Mouse (Mus musculus) monocyte, adult 2 months (primary cell): ENCODE data around the gene Zfp593.

Source experiments
- DNase-seq, 2 experiments: peaks; one replicate each; pipeline ENCODE4 v3.0.0; 2022; ENCODE audit warnings: low spot score in 2 of 2, low read depth in 1 of 2

The Zfp593 gene

DNA sequence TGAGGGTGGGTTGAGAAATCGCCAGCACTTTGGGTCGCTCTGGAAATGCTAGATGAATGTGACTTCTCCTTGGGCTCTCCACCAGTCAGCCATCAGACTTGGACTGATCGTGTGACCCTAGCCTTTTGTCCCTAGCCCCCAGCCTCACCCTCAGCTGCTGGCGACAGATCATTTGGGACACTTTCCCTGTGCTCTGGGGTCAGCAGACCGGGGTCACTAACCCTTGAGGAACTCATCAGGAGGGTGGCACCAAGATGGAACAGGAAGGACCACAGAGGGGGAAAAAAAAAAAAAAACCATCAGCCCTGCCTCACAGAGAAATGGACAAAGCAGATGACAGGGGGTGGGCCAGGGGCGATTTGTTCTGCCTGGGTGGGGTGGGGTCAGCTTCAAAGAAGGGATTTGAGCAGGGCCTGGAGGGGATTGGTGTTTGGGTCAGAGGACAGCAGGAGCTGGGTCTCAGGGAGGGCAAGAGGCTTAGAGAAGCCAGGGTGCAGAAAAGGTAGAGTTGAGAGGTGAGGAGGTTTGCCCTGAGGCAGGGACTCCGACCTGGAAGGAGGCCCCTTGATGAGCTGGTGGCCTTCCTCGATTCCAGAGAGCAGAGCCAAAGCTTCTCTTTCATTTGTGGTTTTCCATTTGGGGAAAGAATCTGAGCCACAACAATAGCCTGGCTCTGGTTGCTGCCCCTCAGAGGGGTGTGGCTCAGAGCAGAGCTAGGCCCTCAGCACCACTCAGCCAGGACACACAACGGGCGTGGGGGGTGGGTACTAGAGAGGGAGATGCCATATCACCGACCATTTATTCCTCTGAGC, 12.0 kb upstream of the Zfp593 start:
- DNase-seq, result no peak

DNA sequence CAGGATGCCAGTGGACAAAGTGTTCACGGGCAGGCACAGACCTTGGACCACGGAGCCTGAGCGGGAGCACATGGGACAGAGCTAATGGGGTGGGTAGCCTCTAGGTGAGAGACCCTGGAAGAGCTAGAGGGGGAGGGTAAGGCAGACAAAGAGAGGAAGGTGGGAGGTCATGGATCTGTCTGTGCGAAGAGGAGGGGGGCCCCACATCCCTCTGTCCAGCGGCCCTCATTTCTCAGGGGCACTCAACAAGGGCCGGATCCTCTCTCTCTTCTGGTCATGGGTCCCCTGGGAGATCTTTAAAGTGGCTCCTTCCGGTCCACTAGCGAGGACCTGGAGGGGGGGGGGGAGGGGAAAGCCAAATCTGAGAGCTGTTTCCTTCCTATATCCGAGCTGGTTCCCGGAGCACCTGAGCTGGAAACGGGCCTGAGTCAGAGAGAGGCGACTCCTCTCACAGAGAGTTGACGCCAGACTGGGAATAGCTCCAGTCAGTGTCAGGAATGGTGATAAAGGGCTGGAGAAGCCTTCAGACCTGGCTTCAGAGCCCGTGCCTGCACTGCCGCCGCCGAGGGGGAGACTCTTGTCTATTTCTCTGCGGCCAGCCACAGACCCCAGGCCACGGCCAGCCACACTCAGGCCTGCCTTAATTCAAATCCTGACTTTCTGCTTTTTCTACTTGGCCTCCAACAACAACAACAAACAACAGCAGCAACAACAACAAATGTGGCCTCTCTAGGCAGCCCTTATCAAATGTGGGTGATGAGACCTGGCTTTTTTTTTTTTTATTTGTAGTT, 11.2 kb upstream of the Zfp593 start:
- no peak for DNase-seq

DNA sequence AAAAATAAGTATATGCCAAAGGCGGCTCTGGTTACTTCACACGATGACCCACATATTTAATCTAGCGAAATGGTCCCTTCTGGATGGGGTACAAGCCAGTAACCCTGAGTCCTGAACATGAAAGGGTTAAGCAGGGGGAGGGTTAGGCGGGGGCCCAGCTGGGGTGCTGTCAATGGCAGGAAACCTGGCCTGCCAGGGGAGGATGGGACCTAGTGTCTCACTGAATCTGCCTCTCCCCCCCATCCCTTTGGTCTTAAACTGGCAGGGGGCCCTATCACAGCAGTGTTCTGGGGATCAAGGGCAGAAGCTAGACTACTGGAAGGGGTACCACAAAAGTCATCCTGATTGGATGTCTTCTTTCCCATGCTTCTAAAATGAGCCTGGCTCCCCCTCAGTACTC, 10.5 kb upstream of the Zfp593 start:
- DNase-seq, result no peak

DNA sequence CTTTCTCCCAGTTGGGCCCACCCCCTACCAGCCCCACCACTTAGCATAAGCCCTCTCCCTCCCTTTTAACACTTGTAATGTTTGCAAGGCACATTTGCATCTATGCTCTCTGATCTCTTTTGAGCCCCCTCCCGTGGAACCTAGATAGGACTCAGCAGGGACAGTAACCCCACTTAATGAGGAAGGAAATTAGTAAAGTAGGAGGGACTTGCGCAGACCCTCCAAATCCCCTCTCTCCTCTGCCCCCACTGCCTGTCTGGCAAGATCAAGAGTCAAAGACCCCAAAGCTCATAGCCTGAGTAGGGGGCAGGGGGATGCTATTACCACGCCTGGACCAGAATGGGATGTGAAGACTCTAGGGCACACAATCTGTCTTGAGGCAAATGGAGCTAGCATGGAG, 9.4 kb upstream of the Zfp593 start:
- DNase-seq, result no peak

DNA sequence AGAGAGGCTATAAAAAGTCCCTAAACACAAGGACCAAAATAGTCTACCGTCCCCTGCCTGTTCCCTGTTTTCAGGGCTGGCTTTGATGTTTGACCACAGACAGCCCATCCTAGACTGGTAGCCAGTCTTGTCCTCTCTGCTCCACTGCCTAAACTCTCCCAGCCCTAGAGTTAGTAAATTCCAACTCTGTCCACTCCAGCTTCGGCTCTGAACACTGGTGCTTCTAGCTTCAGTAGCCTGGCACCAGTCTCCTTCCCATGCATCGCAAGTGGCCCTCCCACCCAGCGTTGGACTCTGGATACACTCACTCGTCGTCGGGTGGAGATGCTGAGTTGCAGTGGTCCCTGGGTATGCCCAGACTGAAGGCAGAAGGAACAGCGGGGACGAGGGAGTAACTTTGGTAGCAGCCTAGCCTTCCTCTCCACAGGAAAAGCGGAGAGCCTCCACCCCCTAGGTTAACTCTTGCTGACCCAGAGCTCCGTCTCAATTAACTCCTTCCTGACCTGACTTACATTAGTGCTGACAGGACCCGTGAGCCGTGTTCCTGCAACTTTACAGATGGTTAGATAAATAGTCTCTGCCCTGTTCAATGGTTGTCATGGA, 8.4 kb upstream of the Zfp593 start, which contains the start of gene Grrp1:
TSS of gene Grrp1 (minus strand) at position 385 of the 603 bp plus-strand sequence.
- DNase-seq, result no peak

DNA sequence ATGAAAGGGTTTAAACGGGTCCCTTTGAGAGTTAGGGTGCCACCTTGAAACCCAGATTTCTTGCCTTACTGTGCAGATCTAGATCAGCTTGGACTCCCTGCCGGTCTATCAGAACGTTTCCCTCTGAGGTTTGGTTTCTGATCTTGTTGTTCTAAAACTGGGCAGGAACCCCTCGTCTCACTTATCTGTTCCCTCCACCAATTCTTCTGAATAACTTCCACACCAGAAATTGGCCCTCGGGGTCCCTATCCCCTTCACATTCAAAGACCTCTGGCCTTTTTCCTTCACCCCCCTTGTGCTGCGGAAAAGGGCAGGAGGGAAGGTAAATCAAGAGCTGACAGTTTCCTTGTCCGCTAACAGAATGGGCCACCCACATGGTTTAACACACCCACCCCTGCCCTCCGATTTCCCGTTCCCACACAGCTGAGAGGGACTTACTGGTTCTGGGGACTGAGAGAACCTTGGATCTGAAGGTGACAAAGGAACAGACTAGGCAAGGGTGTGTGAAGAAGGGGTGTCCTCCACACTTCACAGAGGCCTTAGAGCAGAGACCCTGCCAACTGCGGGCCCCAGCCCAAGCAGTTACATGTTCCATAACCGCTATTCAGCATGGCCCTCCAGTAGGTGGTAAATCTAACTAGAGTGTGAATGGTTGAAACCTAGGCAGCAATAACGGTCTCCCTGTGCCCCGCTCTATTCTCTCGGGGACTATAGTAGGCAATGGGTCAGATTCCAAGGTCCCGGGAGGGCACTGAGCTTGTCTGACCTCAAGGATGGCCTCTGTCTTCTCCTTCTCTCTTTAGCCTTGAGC, 7.7 kb upstream of the Zfp593 start:
- DNase-seq, result no peak

DNA sequence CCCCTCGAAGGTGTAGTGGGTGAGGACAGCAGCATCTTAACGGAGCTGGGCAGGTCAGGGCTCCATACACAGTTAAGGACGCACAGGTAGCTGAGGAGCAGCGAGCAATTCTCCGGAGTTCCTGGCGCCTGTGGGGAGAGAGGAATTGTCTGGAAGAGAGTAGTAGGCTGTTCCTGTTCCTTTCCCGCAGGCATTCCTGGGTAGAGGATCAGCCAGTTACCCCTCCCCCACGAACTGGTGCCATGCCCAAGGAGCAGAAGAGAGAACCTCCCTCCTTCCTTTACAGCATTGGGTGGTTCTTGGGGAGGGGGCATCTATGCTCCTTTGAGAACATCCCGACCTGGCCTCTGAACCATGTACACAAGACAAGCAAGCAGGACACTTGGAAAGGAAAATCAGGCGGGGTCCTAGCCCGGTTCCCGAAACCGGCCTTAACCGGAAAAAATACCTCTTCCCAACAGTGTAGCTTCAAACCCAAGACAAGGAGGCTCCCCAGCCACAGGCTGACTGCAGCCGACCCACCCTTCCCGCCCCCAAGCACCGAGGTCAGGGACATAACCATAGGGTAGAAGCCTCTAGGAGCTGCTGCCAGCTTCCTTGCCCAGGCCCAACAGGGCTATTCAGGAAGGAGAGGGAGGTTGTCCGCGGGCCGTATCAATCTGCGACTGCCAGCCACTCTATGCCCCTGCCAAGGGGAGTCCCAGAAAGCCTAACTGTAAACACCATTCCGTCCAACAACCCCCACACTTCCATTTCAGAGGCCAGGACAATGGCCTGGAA, 6.9 kb upstream of the Zfp593 start:
- DNase-seq, result no peak

DNA sequence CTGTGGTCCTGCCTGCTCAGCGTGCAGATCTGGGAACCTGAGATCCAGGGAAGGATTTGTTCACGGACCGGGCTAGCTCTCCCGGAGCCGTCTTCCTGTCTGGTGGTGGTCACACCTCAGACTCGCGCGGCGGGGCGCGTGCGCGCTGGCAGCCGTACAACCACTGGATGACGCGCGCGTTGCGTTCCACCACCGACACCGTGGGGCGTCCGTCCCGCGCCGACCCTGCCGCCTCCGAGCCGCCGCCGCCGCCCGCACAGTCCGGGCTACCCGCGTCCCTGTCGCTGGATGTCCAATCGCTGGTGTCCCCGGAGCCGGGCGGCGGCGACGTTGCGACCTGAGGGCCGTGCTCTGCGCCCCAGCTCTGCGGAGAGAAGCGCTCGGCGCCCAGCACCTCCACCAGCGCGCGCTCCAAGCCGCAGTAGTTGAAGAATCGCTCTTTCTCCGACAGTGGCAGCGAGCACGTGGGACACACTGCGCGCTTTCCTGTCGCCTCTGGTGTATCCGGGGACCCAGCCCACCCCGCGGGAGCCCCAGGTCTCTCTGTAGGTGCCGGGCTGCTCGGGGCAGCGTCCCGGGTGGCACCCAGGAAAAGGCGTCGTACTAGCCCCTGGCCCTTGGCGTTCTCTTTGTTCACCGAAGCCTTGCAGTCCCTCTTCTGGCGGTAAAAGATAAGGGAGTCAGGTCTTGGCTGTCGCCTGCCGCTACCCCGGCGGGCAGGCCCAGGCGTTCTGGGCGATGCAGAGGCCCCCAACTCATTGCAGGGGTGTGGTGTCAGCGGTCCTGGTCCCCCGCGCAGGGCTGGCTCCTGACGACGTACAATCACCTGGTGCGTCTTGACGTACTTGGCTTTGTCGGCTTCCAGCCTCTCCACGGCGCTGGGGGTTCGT, 6.1 kb upstream of the Zfp593 start:
- no peak for DNase-seq

DNA sequence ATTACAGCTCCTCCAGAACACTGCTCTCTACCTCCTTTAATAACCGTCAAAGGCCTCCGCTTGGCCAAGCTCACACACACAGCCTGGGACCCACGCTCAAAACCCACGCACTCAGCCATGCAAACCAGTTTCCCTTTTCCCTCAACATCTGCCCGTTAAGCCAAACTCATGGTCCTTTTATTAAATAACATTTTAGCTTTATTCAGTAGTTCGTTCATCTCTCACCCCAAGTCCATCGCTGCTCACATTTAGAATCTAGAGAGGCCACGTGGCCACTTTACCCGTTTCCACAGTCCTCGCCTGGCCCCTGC, 5.5 kb upstream of the Zfp593 start:
- no peak for DNase-seq

DNA sequence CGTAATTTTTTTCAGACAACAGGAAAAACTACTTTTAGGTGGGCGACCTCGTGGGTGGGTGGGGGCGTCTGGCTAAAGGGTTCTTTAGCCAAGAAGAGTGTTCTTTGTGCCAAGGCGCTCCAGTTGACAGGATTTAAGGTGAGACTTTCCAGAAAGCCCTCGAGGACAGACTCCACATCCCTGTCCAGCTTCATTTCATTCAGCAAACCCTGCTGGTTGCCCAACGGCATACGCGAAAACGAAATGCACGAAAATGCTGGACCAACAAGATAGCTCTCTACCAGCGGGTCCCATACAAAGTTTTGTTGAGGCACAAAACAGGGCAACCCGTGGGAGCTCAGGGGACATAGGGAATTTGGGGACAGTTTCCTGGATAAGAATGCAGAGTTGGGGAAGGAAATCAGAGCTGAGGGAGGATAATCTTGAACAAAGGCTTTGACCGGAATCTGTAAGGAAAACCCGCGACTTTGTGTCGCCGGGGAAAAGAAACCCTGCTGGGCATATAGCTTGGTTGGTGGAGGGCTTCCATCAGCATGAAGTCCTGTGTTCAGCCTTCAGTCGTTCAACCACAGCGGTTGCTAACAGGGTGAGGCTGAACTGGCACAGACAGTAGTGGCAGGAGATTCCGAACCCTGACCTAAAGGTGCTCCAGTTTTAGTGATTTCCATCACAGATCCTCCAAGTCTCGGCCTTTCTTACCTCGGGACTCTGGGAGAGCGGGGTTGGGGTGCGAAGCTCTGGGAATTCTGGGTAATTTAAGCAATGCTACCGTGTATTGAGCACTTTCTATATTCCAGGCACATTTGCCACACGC, 4.9 kb upstream of the Zfp593 start:
- DNase-seq, result no peak

DNA sequence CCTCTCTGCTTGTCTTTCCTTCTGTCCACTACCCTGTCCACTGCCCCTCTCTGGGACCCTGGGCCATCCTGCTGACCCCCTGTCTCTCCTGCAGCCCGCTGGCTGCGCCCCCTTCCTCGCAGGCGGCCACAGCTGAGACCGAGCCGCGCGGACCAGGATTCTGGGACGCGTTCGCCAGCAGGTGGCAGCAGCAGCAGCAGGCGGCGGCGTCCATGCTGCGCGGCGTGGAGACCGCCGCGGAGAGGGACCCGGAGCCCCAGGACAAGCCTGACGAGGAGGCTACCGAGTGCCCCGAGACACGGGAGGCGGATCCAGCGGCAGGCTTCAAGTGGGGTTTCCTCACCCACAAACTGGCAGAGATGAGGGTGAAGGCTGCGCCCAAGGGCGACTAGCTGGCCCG, 4.3 kb upstream of the Zfp593 start:
- DNase-seq, result peak in 1 of 2 experiments; percentile 56

DNA sequence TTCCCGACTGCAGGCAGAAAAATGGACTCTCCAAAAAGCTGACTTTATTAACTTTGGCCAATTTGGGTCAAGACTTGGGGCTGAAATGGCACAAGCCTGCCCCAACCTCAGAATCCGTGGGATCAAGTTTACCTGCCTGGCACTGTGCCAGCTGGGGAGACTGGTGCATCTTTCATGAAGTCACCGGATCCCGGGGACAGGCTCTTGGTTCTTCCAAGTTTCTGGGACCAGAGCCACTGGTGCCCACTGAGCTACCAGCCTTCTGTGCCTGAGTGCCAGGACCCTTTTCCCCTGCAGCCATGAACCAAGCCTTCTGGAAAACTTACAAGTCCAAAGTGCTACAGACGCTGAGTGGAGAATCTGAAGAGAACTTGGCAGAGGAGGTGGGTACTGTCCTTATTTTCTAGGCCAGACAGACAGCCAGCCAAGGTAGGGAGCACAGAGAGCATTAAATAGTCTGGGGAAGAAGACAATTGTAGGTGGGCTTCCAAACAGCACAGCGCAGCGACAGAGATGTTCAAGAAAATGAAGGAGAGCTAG, 1.4 kb upstream of the Zfp593 start, which contains the start of gene Gm30191:
TSS of gene Gm30191 (plus strand) at position 217 of the 540 bp plus-strand sequence.
- no peak for DNase-seq

DNA sequence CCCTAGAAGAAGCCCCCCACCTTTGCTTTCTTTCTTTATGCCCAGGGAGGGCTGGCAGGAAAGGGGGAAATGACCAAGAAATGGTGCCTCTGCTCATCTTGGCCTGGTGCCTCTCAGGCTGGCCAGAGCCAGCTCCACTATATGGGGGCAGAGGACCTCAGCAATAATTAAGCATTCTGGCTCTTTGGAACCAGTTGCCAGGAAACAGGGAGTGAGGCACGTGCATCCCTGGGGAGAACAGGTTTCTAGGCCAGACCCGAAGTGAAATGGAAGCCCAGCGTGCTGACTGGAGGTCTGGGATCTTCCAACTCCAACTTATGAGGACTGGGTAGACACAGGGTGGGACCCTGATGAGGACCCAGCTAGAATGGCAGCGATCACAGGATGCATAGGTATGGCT, 864 bp upstream of the Zfp593 start:
- DNase-seq, result no peak

DNA sequence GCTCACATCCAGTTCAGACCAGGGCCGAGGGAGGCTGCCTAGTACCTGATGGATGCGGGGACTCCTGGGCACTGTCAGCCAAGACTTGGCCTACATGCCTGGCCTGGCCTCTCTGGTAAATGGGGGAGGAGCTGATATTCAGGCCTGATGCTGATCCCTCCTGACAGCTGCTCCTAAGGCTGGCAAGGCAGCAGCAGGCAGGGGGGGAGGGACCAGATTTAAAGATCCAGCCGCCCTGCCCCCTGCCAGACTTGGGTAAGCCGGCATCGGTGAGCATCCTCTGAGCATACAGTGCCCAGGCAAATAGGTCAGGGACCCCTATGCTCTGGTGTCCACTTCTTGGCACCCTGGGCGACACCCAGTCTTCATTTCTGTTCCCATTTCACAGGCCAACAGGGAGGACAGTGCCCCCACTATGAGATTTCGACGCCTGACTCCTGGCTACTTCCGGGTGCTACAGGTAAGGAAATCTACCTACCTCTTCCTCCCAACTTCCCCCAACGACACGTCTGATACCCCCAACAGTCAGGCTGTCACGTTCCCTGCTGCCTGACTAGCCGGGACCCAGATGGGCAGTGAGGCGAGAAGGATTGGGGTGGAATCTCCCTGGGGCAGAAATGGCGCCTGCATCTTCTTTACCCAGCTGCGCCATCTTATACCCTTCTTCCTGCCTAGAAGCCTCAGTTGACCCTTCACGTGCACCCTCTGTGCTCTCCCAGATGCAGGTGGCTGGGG, 1.7 kb downstream of the Zfp593 start, which contains the start of gene E130218I03Rik:
TSS of gene E130218I03Rik (plus strand) at position 147 of the 735 bp plus-strand sequence.
- no peak for DNase-seq

DNA sequence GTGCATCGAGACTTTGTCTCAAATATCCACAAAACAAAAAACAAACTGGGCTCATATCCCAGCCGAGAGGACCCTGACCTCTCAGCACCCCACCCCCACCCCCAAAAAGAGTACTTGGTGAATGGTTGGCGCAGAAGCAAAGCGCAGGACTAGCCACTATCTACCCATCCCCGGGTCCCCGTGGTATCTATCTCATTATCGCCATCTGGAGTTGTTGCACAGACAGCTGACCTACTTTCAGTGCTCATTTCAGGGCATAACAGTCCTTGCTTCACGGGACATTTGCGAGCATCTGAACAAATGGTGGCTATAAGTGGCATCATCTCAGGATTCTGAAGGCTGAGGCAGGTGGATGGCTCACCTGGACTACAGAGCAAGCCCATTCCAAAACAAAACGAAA, 6.7 kb downstream of the Zfp593 start:
- DNase-seq, result no peak

DNA sequence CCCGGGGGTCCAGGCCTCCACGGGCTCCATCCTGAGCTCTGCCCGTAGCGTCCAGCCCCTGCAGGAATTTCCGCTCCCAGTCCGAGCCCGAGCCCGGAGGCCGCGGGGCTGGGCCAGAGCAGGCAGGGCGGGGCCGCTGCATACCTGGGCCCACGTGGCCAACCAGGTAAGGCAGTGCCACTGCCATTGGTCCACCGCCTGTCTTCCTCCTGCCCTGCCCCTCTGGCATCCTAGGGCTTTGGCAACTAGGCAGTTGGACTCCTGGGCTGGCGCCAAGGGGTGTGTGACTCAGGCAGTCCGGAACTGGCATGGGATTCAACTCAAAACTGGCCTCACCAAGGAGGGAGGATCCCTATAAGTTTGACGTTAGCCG, 7.1 kb downstream of the Zfp593 start, which contains the start of gene Cnksr1:
TSS of gene Cnksr1 (minus strand) at position 121 of the 373 bp plus-strand sequence.
- no peak for DNase-seq

DNA sequence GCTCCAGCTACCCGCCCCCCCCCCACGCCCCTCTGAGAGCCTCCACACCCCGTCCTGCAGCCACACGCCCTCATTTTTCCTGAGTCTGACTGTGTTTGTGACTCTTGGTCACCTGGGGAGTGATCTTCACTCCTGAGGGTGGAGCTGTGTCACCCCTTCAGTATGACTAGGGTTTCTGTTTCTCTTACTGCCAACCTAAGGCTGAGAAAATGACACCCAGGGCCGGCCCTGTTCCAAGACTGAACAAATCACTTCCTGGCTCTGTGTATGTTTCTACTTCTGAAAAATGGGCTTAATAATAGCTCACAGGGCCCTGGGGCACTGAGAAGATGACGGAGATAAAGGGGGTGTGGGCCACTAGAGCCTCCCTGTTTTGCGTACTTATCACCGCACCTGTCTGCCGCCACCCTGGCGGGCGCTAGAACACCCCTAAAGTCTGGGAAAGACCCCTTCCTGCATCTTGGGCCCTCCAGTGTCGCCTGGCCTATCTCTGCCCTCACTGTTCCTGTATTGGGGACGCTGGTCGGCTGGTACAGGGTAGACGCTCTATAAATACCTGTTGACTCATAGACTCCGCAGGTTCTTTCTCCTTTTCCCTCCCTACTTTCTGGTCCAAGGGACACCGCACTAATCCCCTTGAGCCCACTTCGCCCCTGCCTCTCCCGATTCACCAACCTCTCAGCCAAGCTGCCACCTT, 7.7 kb downstream of the Zfp593 start:
- no peak for DNase-seq
